Mouse (Mus musculus): ENCODE results near the gene Tert. TPM values are rescaled to one million over a fixed set of nuclear protein-coding genes. Genes with fewer than 3 reads are reported as not detected.

Gene Tert
- polyA plus RNA-seq, 1 experiment, result 3.9 TPM

DNA sequence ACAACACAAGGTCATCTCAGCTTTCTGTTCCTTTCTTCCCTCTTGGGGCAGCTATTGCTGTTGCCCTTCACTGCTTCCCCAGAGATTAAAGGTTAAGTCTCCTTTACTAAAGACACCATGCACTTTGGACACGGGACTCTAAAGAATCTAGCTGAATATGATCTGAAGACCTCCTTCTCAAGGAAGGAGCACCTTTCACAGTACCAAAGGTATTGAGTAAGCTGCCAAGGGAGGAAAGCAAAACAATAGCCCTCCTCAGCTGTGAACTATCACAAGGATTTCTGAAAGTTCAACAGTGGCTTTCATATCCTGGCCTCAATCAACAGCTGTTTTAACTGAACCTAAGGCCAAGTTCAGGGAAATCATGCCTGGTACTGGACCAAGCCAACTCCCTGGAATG lies 57.7 kb downstream of the Tert start:
- Histone ChIP-seq H3K27me3 (ENCODE audit: control insufficient read depth, insufficient read depth, low read length) (no peaks in the 10 kb centered on the region), H3K27ac (ENCODE audit: insufficient read depth, low read length) (no peak overlapping the region), H3K4me1 (ENCODE audit: control insufficient read depth, insufficient read depth, insufficient read length) (no peaks in the 10 kb centered on the region), H3K36me3 (ENCODE audit: control insufficient read depth, insufficient read depth, low read length) (no peaks in the 10 kb centered on the region), H3K4me3 (ENCODE audit: extremely low read depth, insufficient read depth, insufficient read length) (no peak overlapping the region)
- TF ChIP-seq CTCF (IDR thresholded peaks at IDR 0.05; ENCODE audit: extremely low read depth, insufficient read depth, insufficient read length, insufficient replicate concordance), result no peak
- TF ChIP-seq POLR2A (IDR thresholded peaks at IDR 0.05; ENCODE audit: low read depth, low read length), result no peak
- DNase-seq (ENCODE audit: low read depth in 1 of 2, low spot score in 2 of 2), result no peak
- WGBS, result 91% methylated on average over 1 of the region's 1 CpGs

DNA sequence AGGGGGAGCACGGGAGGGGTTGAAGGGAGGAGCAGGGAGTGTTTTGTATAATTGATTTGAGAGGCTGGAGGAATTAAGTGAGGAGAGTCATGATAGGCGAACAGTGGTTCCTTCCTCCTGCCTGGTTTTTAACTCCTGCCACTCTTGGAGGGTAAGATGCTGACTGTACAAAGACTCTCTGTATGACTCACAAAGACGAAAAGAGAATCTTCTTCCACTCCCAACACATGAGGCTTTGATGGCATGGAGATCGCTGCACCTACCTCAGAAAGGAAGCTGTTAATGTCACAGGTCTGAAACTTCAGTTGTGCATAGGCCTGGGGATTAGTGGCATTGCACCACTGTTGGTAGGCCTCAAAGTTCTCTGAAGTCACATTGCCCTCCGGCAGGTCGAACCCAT lies 58.8 kb downstream of the Tert start:
- no peak for DNase-seq (ENCODE audit: low read depth in 1 of 2, low spot score in 2 of 2)
- Histone ChIP-seq H3K27me3 (ENCODE audit: control insufficient read depth, insufficient read depth, low read length) (no peaks in the 10 kb centered on the region), H3K4me3 (ENCODE audit: extremely low read depth, insufficient read depth, insufficient read length) (no peak overlapping the region), H3K4me1 (ENCODE audit: control insufficient read depth, insufficient read depth, insufficient read length) (no peaks in the 10 kb centered on the region), H3K36me3 (ENCODE audit: control insufficient read depth, insufficient read depth, low read length) (no peaks in the 10 kb centered on the region), H3K27ac (ENCODE audit: insufficient read depth, low read length) (no peak overlapping the region)
- TF ChIP-seq POLR2A (IDR thresholded peaks at IDR 0.05; ENCODE audit: low read depth, low read length) (no peak), CTCF (IDR thresholded peaks at IDR 0.05; ENCODE audit: extremely low read depth, insufficient read depth, insufficient read length, insufficient replicate concordance) (no peak)
- 81% methylated on average over 6 of the region's 6 CpGs for WGBS

DNA sequence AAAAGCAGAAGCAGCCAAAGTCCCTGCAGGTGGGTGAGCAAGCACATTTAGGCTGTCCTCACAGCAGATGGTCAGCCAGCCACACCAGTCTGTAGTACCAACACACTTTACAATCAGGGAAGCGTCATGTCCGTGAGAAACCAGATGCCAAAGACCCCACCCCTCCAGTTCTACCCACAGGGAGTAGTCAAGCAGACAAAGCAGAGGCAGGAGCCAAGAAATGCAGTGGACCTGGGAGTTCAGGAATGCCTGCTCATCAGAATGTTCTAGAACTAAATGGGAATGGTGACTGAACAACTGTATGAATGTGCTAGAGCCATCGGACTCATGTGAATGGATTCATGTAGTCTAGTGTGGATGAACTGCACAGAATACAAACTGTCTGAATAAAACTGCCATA lies 60.9 kb downstream of the Tert start:
- no peak overlapping the region for H3K27ac ChIP-seq (ENCODE audit: insufficient read depth, low read length)
- H3K4me3 ChIP-seq (ENCODE audit: extremely low read depth, insufficient read depth, insufficient read length), result no peak overlapping the region
- no peaks in the 10 kb centered on the region for H3K36me3 ChIP-seq (ENCODE audit: control insufficient read depth, insufficient read depth, low read length)
- H3K27me3 ChIP-seq (ENCODE audit: control insufficient read depth, insufficient read depth, low read length), result no peaks in the 10 kb centered on the region
- WGBS, result 67% methylated on average over 3 of the region's 3 CpGs
- no peak for DNase-seq (ENCODE audit: low read depth in 1 of 2, low spot score in 2 of 2)
- TF ChIP-seq POLR2A (IDR thresholded peaks at IDR 0.05; ENCODE audit: low read depth, low read length) (no peak), CTCF (IDR thresholded peaks at IDR 0.05; ENCODE audit: extremely low read depth, insufficient read depth, insufficient read length, insufficient replicate concordance) (no peak)
- peaks cover 3% of the 10 kb centered on the region; the same call in 1 of the 2 replicates for H3K4me1 ChIP-seq (ENCODE audit: control insufficient read depth, insufficient read depth, insufficient read length)

DNA sequence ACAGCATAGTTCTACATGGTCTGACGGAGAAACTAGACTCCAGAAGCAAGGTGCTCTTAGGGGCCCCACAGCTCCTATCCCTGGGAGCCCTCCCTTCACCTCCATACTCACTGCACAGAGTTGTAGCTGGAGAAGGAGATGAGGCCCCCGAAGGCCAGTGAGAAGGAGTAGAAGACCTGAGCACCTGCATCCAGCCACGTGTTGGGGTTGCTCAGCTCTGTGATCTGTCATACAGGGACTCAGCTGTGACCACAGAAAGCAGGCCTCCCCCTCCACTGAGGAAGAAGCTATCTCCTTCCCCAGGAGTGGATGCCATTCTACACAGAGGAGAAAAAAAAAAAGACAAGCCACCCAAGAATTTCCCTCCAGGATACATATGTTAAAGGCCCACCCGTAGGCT lies 62.2 kb downstream of the Tert start:
- Histone ChIP-seq H3K4me3 (ENCODE audit: extremely low read depth, insufficient read depth, insufficient read length) (no peak overlapping the region), H3K27me3 (ENCODE audit: control insufficient read depth, insufficient read depth, low read length) (no peaks in the 10 kb centered on the region), H3K4me1 (ENCODE audit: control insufficient read depth, insufficient read depth, insufficient read length) (peaks cover 3% of the 10 kb centered on the region; the same call in 1 of the 2 replicates), H3K36me3 (ENCODE audit: control insufficient read depth, insufficient read depth, low read length) (no peaks in the 10 kb centered on the region), H3K27ac (ENCODE audit: insufficient read depth, low read length) (no peak overlapping the region)
- DNase-seq (ENCODE audit: low read depth in 1 of 2, low spot score in 2 of 2), result no peak
- no peak for TF ChIP-seq POLR2A (IDR thresholded peaks at IDR 0.05; ENCODE audit: low read depth, low read length)
- TF ChIP-seq CTCF (IDR thresholded peaks at IDR 0.05; ENCODE audit: extremely low read depth, insufficient read depth, insufficient read length, insufficient replicate concordance), result no peak
- WGBS, result 51% methylated on average over 4 of the region's 4 CpGs

DNA sequence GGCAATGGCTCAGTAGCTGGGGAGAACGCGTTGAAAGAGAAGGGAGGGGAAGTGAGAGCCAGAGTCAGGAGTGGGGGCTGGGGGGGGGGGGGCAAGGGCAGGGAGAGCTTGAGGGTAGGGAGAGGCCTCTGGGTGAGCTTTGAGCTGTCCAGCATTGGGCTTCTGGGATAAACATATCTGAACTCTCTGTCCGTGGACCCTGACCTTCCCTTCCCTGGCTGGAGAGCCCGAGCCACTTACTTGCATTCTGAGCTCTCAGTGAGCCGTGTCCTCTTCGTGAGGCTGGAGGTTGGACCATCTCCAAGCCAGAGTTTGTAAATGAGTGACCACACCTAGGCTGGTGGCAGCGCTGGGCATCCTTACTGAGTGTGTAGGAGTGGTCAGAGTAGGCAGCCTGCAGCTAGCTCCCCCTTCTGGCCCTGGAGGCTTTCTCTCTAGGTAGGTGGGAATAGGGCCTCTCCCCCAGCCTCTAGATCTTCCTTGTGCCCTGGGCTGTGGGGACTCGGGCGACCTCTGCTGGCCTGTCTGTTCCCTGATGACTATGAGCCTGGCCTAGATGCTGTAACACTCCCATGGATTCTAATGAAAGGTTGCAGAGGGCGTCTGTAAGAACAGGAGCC lies 65.6 kb downstream of the Tert start:
- 36% methylated on average over 10 of the region's 10 CpGs for WGBS
- H3K36me3 ChIP-seq (ENCODE audit: control insufficient read depth, insufficient read depth, low read length), result no peaks in the 10 kb centered on the region
- H3K27ac ChIP-seq (ENCODE audit: insufficient read depth, low read length), result no peak overlapping the region
- H3K4me3 ChIP-seq (ENCODE audit: extremely low read depth, insufficient read depth, insufficient read length), result 0 out of 2 replicates have a peak overlapping the region, but pooled peaks have one; percentile 28
- no peaks in the 10 kb centered on the region for H3K27me3 ChIP-seq (ENCODE audit: control insufficient read depth, insufficient read depth, low read length)
- TF ChIP-seq POLR2A (IDR thresholded peaks at IDR 0.05; ENCODE audit: low read depth, low read length) (no peak), CTCF (IDR thresholded peaks at IDR 0.05; ENCODE audit: extremely low read depth, insufficient read depth, insufficient read length, insufficient replicate concordance) (peak; percentile 68; the same call in 1 of the 2 replicates)
- H3K4me1 ChIP-seq (ENCODE audit: control insufficient read depth, insufficient read depth, insufficient read length), result peaks cover 3% of the 10 kb centered on the region; the same call in 1 of the 2 replicates
- peak in 1 of 2 experiments; percentile 51 for DNase-seq (ENCODE audit: low read depth in 1 of 2, low spot score in 2 of 2)

DNA sequence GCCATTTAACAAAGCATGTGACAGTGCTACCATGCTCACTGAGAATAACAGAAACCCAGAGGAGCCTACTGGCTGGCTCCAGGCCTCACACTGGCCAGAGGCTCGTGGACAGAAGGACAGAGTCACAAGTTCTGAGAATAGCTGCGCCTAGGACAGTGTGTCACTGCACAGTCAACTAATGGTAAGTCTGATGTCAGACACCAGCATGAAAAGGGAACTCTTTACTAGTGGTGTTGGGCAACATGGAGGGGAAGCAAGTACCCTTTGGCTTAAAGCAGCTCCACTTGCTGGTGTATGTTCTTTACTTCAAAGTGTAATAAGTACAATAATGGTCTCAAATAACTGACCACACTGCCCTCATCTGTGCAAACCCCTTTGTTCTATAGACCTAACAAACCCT lies 66.6 kb downstream of the Tert start:
- Histone ChIP-seq H3K27ac (ENCODE audit: insufficient read depth, low read length) (no peak overlapping the region), H3K27me3 (ENCODE audit: control insufficient read depth, insufficient read depth, low read length) (no peaks in the 10 kb centered on the region), H3K36me3 (ENCODE audit: control insufficient read depth, insufficient read depth, low read length) (no peaks in the 10 kb centered on the region), H3K4me1 (ENCODE audit: control insufficient read depth, insufficient read depth, insufficient read length) (peaks cover 3% of the 10 kb centered on the region; the same call in 1 of the 2 replicates), H3K4me3 (ENCODE audit: extremely low read depth, insufficient read depth, insufficient read length) (no peak overlapping the region)
- no peak for TF ChIP-seq CTCF (IDR thresholded peaks at IDR 0.05; ENCODE audit: extremely low read depth, insufficient read depth, insufficient read length, insufficient replicate concordance)
- TF ChIP-seq POLR2A (IDR thresholded peaks at IDR 0.05; ENCODE audit: low read depth, low read length), result no peak
- no peak for DNase-seq (ENCODE audit: low read depth in 1 of 2, low spot score in 2 of 2)
- WGBS, result 79% methylated on average over 2 of the region's 2 CpGs

DNA sequence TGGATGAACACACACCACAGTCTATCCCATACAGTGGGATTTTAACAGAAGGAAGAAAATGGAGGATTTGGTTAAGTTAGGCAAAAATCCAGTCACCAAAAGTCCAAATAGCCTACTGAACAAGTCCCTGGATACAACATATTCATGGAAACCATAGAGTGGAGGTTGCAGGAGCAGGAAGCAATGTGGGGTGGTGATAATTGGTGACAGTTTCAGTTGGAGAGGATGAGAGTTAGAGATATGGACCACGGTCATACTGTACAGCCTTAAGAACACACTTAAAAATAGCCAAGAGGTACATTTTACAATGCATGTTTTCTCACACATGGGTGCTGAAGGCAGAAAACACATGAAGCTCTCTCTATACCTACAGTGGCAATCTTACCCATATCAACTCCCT lies 68.3 kb downstream of the Tert start:
- no peaks in the 10 kb centered on the region for H3K36me3 ChIP-seq (ENCODE audit: control insufficient read depth, insufficient read depth, low read length)
- WGBS, result 69% methylated on average over 1 of the region's 1 CpGs
- H3K4me3 ChIP-seq (ENCODE audit: extremely low read depth, insufficient read depth, insufficient read length), result no peak overlapping the region
- no peak for DNase-seq (ENCODE audit: low read depth in 1 of 2, low spot score in 2 of 2)
- TF ChIP-seq CTCF (IDR thresholded peaks at IDR 0.05; ENCODE audit: extremely low read depth, insufficient read depth, insufficient read length, insufficient replicate concordance), result no peak
- TF ChIP-seq POLR2A (IDR thresholded peaks at IDR 0.05; ENCODE audit: low read depth, low read length), result no peak
- peaks cover 3% of the 10 kb centered on the region; the same call in 1 of the 2 replicates for H3K4me1 ChIP-seq (ENCODE audit: control insufficient read depth, insufficient read depth, insufficient read length)
- no peaks in the 10 kb centered on the region for H3K27me3 ChIP-seq (ENCODE audit: control insufficient read depth, insufficient read depth, low read length)
- no peak overlapping the region for H3K27ac ChIP-seq (ENCODE audit: insufficient read depth, low read length)

All from spleen, adult 2 months (tissue).